Mouse (Mus musculus) intestine, postnatal 0 days (tissue): Measurements from ENCODE around the gene Ankrd11. TPM values are rescaled to one million over a fixed set of nuclear protein-coding genes. Genes with fewer than 3 reads are reported as not detected.

Experiments
- ATAC-seq: fragments of 200-750 bp; cut with Nextera tagmentation; 2 replicates; pipeline ENCODE4 v1.8.0; 2017; ENCODE audit warnings: mild to moderate bottlenecking, moderate TSS enrichment, moderate library complexity
- H3K27ac ChIP-seq: fragments of 300-500 bp; sonication (generic); 2 replicates; pipeline ENCODE4 v1.5.1; 2014; ENCODE audit warnings: mild to moderate bottlenecking, low read depth, low read length, moderate library complexity
- H3K27me3 ChIP-seq: fragments of 300-500 bp; sonication (generic); replicated peaks from 2 replicates; pipeline ENCODE4 v1.6.1; 2014; ENCODE audit warnings: low read length, mixed read lengths; ENCODE audit not compliant: control insufficient read depth, insufficient read depth
- H3K36me3 ChIP-seq: fragments of 300-500 bp; sonication (generic); 2 replicates; pipeline ENCODE4 v1.6.1; 2014; ENCODE audit warnings: mild to moderate bottlenecking, moderate library complexity; ENCODE audit not compliant: control insufficient read depth, insufficient read depth
- H3K4me1 ChIP-seq: fragments of 300-500 bp; sonication (generic); replicated peaks from 2 replicates; pipeline ENCODE4 v1.6.1; 2014; ENCODE audit warnings: antibody characterized with exemption, low read length, mixed read lengths; ENCODE audit not compliant: control insufficient read depth, insufficient read depth
- H3K4me2 ChIP-seq: fragments of 300-500 bp; sonication (generic); replicated peaks from 2 replicates; pipeline ENCODE4 v1.6.1; 2014; ENCODE audit warnings: low read depth, mild to moderate bottlenecking, moderate library complexity
- H3K4me3 ChIP-seq: fragments of 300-500 bp; sonication (generic); 2 replicates; pipeline ENCODE4 v1.5.1; 2014; ENCODE audit warnings: low read depth, low read length
- H3K9ac ChIP-seq: fragments of 300-500 bp; sonication (generic); 2 replicates; pipeline ENCODE4 v1.6.1; 2014; ENCODE audit warnings: mild to moderate bottlenecking, low read depth, low read length
- H3K9me3 ChIP-seq: fragments of 300-500 bp; sonication (generic); 2 replicates; pipeline ENCODE4 v1.6.1; 2016; ENCODE audit warnings: mixed run types; ENCODE audit not compliant: control insufficient read depth
- CTCF ChIP-seq: sonication (generic); IDR thresholded peaks from 2 replicates; pipeline ENCODE4 v1.5.1; 2016; ENCODE audit warnings: low read depth, mild to moderate bottlenecking, control low read depth, antibody characterized with exemption, moderate library complexity
- WGBS: fragments of 180-500 bp; shearing (Covaris S2); extraction: QIAGEN DNeasy Blood & Tissue Kit; methylation state at CpG from one replicate; pipeline ENCODE4 v1.1.7; 2014; 5-methylcytosine and 5-hydroxymethylcytosine counted together
- polyA plus RNA-seq: library from polyadenylated mRNA; unstranded; fragments of >200 nt; fragmentation: Nextera tagmentation; extraction: Ambion mirVana; gene quantifications from 2 replicates; pipeline ENCODE4 v1.2.1, GENCODE M21; 2015

The Ankrd11 gene
- polyA plus RNA-seq, 1 experiment from 2014 or later: 41.2 TPM

DNA sequence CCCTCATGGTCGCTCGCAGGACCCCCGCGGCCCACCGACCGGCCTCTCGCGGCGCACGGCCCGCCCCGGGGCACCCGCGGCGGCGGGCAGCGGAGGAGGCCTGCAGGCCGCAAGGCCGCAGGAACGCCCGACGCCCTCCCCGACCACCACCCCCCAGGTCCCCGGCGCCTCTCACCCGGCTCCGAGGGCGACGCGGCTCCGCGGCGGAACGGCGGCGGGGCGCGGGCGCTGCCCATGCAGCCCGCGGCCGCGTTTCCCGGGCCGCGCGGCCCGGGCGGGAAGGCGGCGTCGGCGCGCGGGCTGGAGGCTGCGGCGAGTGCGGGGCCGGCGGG, 337 bp downstream of the Ankrd11 start:
- peak overlapping the region; percentile 75 for H3K4me2 ChIP-seq
- H3K9ac ChIP-seq: peak overlapping the region; percentile 100
- H3K36me3 ChIP-seq: no peaks in the 10 kb centered on the region
- peak overlapping the region; percentile 99 for H3K27ac ChIP-seq
- no peak for TF ChIP-seq CTCF
- no peaks in the 10 kb centered on the region for H3K27me3 ChIP-seq
- H3K4me3 ChIP-seq: peak overlapping the region; percentile 92
- ATAC-seq: no peak; the same call in 1 of the 2 replicates
- no peaks in the 10 kb centered on the region for H3K9me3 ChIP-seq
- under 1% methylated on average over 30 of the region's 60 CpGs for WGBS
- 0 out of 2 replicates have a peak, but pooled peaks cover 7% of the 10 kb centered on the region for H3K4me1 ChIP-seq

DNA sequence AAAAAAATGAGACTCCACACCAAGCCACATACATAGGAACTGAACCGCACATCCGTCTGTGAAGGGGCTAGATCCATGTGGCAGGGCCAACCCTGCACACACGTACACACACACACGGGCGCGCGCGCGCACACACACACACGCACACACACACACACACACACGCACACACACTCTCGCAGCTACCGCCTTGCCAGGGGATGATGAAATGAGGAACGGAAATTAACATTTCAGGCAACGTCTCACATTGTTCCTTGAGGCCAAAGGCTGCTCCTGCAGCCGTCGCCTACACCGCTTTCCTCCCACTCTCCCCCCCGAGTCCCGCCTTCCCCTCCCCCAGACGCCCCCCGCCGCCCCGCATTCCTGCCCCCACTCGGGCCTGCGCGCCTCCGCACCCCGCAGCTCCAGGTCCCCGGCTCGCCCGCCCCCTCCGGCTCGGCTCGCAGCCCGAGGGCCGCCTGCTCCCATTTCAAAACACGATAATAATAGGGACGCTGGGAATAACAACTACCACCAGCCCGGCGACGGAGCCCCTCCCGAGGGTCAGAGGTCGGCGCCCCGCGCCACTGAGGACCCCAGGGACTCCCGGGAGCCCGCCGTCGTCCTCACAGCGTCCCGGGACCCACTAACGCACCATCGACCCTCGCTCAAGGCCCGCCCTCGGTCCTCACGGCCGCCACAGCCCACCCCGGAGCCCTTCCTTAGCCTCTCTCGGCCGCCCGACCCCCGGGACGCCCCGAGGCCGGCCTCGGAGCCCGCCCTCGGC, 886 bp downstream of the Ankrd11 start:
- no peaks in the 10 kb centered on the region for H3K9me3 ChIP-seq
- no peak for ATAC-seq
- H3K27ac ChIP-seq: peak overlapping the region; percentile 99
- 0 out of 2 replicates have a peak, but pooled peaks cover 8% of the 10 kb centered on the region for H3K4me1 ChIP-seq
- no peaks in the 10 kb centered on the region for H3K36me3 ChIP-seq
- peak overlapping the region; percentile 92 for H3K4me3 ChIP-seq
- peak overlapping the region; percentile 75 for H3K4me2 ChIP-seq
- under 1% methylated on average over 61 of the region's 71 CpGs for WGBS
- H3K27me3 ChIP-seq: no peaks in the 10 kb centered on the region
- TF ChIP-seq CTCF: peak; percentile 31
- H3K9ac ChIP-seq: peak overlapping the region; percentile 100

GRCm38 (mm10) chr8:123040110-123040650, 1.9 kb downstream of the Ankrd11 start:
- WGBS: 13% methylated on average over 4 of the region's 4 CpGs
- Histone ChIP-seq H3K4me2 (peak overlapping the region; percentile 75), H3K4me1 (0 out of 2 replicates have a peak, but pooled peaks cover 8% of the 10 kb centered on the region), H3K4me3 (peak overlapping the region; percentile 92), H3K9me3 (no peaks in the 10 kb centered on the region), H3K27ac (peak overlapping the region; percentile 99), H3K9ac (peak overlapping the region; percentile 100; the same call in 1 of the 2 replicates), H3K27me3 (no peaks in the 10 kb centered on the region), H3K36me3 (no peaks in the 10 kb centered on the region)
- no peak for ATAC-seq
- TF ChIP-seq CTCF: no peak

DNA sequence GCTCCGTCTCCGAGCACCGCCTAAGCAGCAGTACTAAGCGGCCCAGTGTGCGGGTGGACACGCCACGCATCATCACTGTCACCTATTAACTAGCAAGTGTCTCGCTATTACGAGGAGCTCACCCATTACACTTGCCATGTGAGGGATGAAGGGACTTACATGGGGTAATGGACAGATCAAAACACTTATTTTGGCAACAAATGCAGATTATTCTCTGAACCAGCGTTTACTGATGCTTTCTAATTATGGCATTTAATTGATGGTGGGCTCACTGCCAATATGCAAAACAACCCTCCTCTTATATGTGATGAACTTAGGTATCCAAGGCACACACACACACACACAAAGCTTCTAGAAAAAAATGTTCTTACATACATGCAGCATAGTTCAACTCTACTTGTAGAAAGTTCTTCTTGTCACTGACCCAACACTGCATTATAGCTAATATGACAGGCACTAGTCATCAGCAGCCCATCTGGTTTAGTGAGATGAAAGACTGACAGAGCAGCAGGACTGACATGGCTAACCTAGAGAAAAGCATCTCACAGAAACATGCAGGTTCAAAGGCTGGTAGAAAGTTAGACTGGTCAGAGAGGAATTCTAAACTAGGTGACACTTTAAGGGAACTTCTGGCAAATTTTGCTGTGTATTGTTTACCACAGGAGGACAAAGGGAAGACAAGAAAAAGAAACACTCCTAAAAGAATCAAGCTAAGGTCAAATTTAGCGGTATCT, 2.5 kb downstream of the Ankrd11 start:
- no peaks in the 10 kb centered on the region for H3K36me3 ChIP-seq
- ATAC-seq: no peak
- H3K4me2 ChIP-seq: peak overlapping the region; percentile 75
- no peak overlapping the region for H3K4me3 ChIP-seq
- H3K9ac ChIP-seq: no peak overlapping the region
- 51% methylated on average over 11 of the region's 11 CpGs for WGBS
- no peaks in the 10 kb centered on the region for H3K27me3 ChIP-seq
- H3K4me1 ChIP-seq: 0 out of 2 replicates have a peak, but pooled peaks cover 8% of the 10 kb centered on the region
- no peak overlapping the region for H3K27ac ChIP-seq
- H3K9me3 ChIP-seq: no peaks in the 10 kb centered on the region
- no peak for TF ChIP-seq CTCF

- 20% methylated on average over 2 of the region's 2 CpGs for WGBS
- H3K4me1 ChIP-seq: 0 out of 2 replicates have a peak, but pooled peaks cover 8% of the 10 kb centered on the region
- no peaks in the 10 kb centered on the region for H3K36me3 ChIP-seq
- H3K4me3 ChIP-seq: no peak overlapping the region
- no peaks in the 10 kb centered on the region for H3K27me3 ChIP-seq
- H3K9ac ChIP-seq: no peak overlapping the region
- no peak overlapping the region for H3K4me2 ChIP-seq
- H3K9me3 ChIP-seq: no peaks in the 10 kb centered on the region
- TF ChIP-seq CTCF: no peak
- ATAC-seq: no peak
- H3K27ac ChIP-seq: no peak overlapping the region
These were observed 3.7 kb downstream of the Ankrd11 start for GRCm38 (mm10) chr8:123038351-123038750.

GRCm38 (mm10) chr8:123037487-123037886, 4.6 kb downstream of the Ankrd11 start:
- H3K9me3 ChIP-seq: no peaks in the 10 kb centered on the region
- 64% methylated on average over 11 of the region's 11 CpGs for WGBS
- no peak overlapping the region for H3K27ac ChIP-seq
- H3K4me2 ChIP-seq: 0 out of 2 replicates have a peak overlapping the region, but pooled peaks have one; percentile 37
- H3K4me1 ChIP-seq: 0 out of 2 replicates have a peak, but pooled peaks cover 8% of the 10 kb centered on the region
- no peak for TF ChIP-seq CTCF
- H3K36me3 ChIP-seq: no peaks in the 10 kb centered on the region
- no peaks in the 10 kb centered on the region for H3K27me3 ChIP-seq
- no peak for ATAC-seq
- H3K4me3 ChIP-seq: no peak overlapping the region
- no peak overlapping the region for H3K9ac ChIP-seq
